Mouse (Mus musculus) midbrain, postnatal 0 days (tissue): Measurements from ENCODE around the gene Gm49394. TPM values are rescaled to one million over a fixed set of nuclear protein-coding genes. Genes with fewer than 3 reads are reported as not detected.

ENCODE experiments used
- ATAC-seq: fragments of 200-750 bp; cut with Nextera tagmentation; 2 replicates; pipeline ENCODE4 v1.8.0; 2017; ENCODE audit warnings: moderate number of reproducible peaks, mild to moderate bottlenecking, moderate TSS enrichment, moderate library complexity; ENCODE audit not compliant: low FRiP score
- DNase-seq: peaks from one replicate; pipeline ENCODE4 v3.0.0-alpha.2; 2015; ENCODE audit warnings: low spot score
- H3K27ac ChIP-seq: fragments of 300-500 bp; sonication (generic); 2 replicates; pipeline ENCODE4 v1.5.1; 2014; ENCODE audit warnings: low read depth, mild to moderate bottlenecking, low read length, mixed read lengths
- H3K27me3 ChIP-seq: fragments of 300-500 bp; sonication (generic); 2 replicates; pipeline ENCODE4 v1.6.1; 2014; ENCODE audit warnings: low read length, control low read depth, mixed read lengths; ENCODE audit not compliant: insufficient read depth
- H3K36me3 ChIP-seq: fragments of 300-500 bp; sonication (generic); 2 replicates; pipeline ENCODE4 v1.6.1; 2014; ENCODE audit warnings: low read length, control low read depth, mixed read lengths; ENCODE audit not compliant: insufficient read depth
- H3K4me1 ChIP-seq: fragments of 300-500 bp; sonication (generic); 2 replicates; pipeline ENCODE4 v1.6.1; 2014; ENCODE audit warnings: mild to moderate bottlenecking, control low read depth, antibody characterized with exemption, low read length, mixed read lengths; ENCODE audit not compliant: insufficient read depth
- H3K4me2 ChIP-seq: fragments of 300-500 bp; sonication (generic); 2 replicates; pipeline ENCODE4 v1.6.1; 2014; ENCODE audit warnings: low read depth, mild to moderate bottlenecking, low read length, mixed read lengths; ENCODE audit not compliant: poor library complexity, severe bottlenecking
- H3K4me3 ChIP-seq: fragments of 300-500 bp; sonication (generic); 2 replicates; pipeline ENCODE4 v1.5.1; 2014; ENCODE audit warnings: low read depth, mild to moderate bottlenecking, low read length, moderate library complexity
- H3K9ac ChIP-seq: fragments of 300-500 bp; sonication (generic); replicated peaks from 2 replicates; pipeline ENCODE4 v1.6.1; 2014; ENCODE audit warnings: mild to moderate bottlenecking, low read length, moderate library complexity, mixed read lengths; ENCODE audit not compliant: poor library complexity, severe bottlenecking
- H3K9me3 ChIP-seq: fragments of 300-500 bp; sonication (generic); 2 replicates; pipeline ENCODE4 v1.6.1; 2016; ENCODE audit warnings: low read length, control low read depth
- CTCF ChIP-seq: IDR thresholded peaks from 2 replicates; pipeline ENCODE4 v1.5.1; 2016; ENCODE audit warnings: antibody characterized with exemption, mild to moderate bottlenecking
- WGBS: fragments of 180-500 bp; shearing (Covaris S2); extraction: QIAGEN DNeasy Blood & Tissue Kit; methylation state at CpG from one replicate; pipeline ENCODE4 v1.1.7; 2014; 5-methylcytosine and 5-hydroxymethylcytosine counted together
- polyA plus RNA-seq: library from polyadenylated mRNA; unstranded; fragments of >200 nt; fragmentation: Nextera tagmentation; extraction: Ambion mirVana; gene quantifications from 2 replicates; pipeline ENCODE4 v1.2.1, GENCODE M21; 2015
- total RNA-seq: library from RNA; depleted of rRNA; stranded (reverse); fragments of >200 nt; gene quantifications from 2 replicates; pipeline ENCODE4 v1.2.3, GENCODE M21; 2014

Gm49394 gene
- total and polyA plus RNA-seq, 2 experiments from 2014 or later: not detected

DNA sequence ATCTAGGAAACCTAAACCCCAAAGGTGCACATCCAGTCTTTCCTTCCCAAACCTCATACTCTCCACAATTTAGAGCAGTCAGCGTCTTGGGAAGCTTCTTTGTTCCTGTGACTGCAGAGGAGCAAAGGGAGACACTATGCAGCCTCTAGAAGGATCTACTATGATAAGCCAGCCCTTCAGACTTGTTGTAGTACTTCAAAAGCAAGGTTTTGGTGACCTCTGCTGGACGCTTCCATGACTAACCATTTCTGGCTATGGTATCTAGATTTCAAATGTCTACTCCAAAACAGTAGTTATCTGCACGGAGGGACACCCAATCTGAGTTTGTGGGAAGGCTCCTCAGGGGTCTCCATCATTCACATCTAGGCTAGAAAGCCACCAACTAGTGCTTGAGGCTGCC, 5.9 kb upstream of the Gm49394 start:
- Histone ChIP-seq H3K4me3 (no peak overlapping the region), H3K27ac (no peak overlapping the region), H3K27me3 (no peaks in the 10 kb centered on the region), H3K9me3 (no peaks in the 10 kb centered on the region), H3K9ac (no peak overlapping the region), H3K4me2 (no peak overlapping the region), H3K36me3 (no peaks in the 10 kb centered on the region), H3K4me1 (no peaks in the 10 kb centered on the region)
- DNase-seq (peak; percentile 90), ATAC-seq (no peak)
- peak; percentile 78 for TF ChIP-seq CTCF
- 12% methylated on average over 3 of the region's 3 CpGs for WGBS

- Histone ChIP-seq H3K27ac (no peak overlapping the region), H3K36me3 (no peaks in the 10 kb centered on the region), H3K9ac (no peak overlapping the region), H3K9me3 (no peaks in the 10 kb centered on the region), H3K4me1 (no peaks in the 10 kb centered on the region), H3K4me2 (no peak overlapping the region), H3K4me3 (no peak overlapping the region), H3K27me3 (no peaks in the 10 kb centered on the region)
- 69% methylated on average over 6 of the region's 6 CpGs for WGBS
- DNase-seq: no peak
- ATAC-seq: no peak
- TF ChIP-seq CTCF: no peak
Measured at GRCm38 (mm10) chr7:142675141-142675540, 5.4 kb upstream of the Gm49394 start.

GRCm38 (mm10) chr7:142672120-142672519, 2.4 kb upstream of the Gm49394 start:
- no peak overlapping the region for H3K4me3 ChIP-seq
- peak; percentile 96 for TF ChIP-seq CTCF
- H3K4me1 ChIP-seq: no peaks in the 10 kb centered on the region
- no peak overlapping the region for H3K9ac ChIP-seq
- no peak overlapping the region for H3K4me2 ChIP-seq
- H3K9me3 ChIP-seq: no peaks in the 10 kb centered on the region
- no peak overlapping the region for H3K27ac ChIP-seq
- no peak for ATAC-seq
- no peaks in the 10 kb centered on the region for H3K36me3 ChIP-seq
- H3K27me3 ChIP-seq: no peaks in the 10 kb centered on the region
- 8% methylated on average over 4 of the region's 4 CpGs for WGBS
- DNase-seq: peak; percentile 72

DNA sequence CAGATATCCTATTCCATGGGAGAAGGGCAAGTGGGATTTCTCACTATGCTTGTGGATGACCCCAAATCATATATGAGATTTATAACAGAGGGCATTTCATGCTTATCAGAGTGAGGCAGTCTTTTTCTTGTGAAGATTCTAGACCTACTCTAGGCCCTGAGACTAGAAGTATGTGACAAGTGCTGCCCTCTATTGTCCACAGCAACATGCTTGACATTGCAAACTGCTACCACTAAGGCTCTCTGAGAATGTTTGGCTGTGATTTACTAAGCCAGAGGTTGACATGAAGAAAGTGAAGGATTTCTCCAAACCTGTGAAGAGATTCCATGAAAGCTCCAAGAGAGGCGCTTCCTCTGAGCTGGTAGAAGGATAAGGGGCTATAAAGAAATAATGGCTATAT, 1.3 kb upstream of the Gm49394 start:
- Histone ChIP-seq H3K36me3 (no peaks in the 10 kb centered on the region), H3K9me3 (no peaks in the 10 kb centered on the region), H3K4me1 (no peaks in the 10 kb centered on the region), H3K9ac (no peak overlapping the region), H3K27me3 (0 out of 2 replicates have a peak, but pooled peaks cover 9% of the 10 kb centered on the region), H3K4me2 (no peak overlapping the region), H3K27ac (no peak overlapping the region), H3K4me3 (no peak overlapping the region)
- WGBS: 95% methylated on average over 1 of the region's 1 CpGs
- DNase-seq: peak; percentile 42
- no peak for ATAC-seq
- peak; percentile 55 for TF ChIP-seq CTCF

DNA sequence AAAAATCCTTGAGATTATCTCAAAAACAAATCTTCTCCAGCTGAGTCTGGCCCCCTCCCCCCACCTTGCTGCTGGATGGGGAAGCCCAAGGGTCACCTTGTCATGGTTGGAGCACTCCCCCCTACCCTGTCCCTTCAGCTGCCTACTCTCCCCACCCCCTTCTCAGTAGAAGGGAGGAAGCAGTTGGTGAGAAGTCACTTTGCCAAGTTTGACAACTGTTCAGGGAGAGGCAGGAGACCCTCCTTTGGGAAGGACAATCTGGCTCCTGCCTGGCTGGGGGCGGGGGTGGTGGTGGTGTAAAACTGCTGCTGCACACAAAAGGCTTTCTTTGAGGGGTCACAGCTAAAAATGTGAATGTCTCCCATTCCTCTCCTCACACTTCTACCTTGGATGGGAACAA, 1.4 kb downstream of the Gm49394 start:
- 85% methylated on average over 1 of the region's 1 CpGs for WGBS
- peak; percentile 39 for DNase-seq
- H3K9me3 ChIP-seq: no peaks in the 10 kb centered on the region
- H3K36me3 ChIP-seq: no peaks in the 10 kb centered on the region
- no peak overlapping the region for H3K4me2 ChIP-seq
- no peak overlapping the region for H3K4me3 ChIP-seq
- no peak for ATAC-seq
- no peak for TF ChIP-seq CTCF
- no peak overlapping the region for H3K27ac ChIP-seq
- H3K9ac ChIP-seq: no peak overlapping the region
- peaks cover 30% of the 10 kb centered on the region for H3K27me3 ChIP-seq
- no peaks in the 10 kb centered on the region for H3K4me1 ChIP-seq

- Histone ChIP-seq H3K4me1 (no peaks in the 10 kb centered on the region), H3K27ac (no peak overlapping the region), H3K27me3 (peaks cover 38% of the 10 kb centered on the region), H3K4me2 (no peak overlapping the region), H3K4me3 (no peak overlapping the region), H3K9me3 (no peaks in the 10 kb centered on the region), H3K9ac (no peak overlapping the region), H3K36me3 (no peaks in the 10 kb centered on the region)
- no peak for TF ChIP-seq CTCF
- ATAC-seq: no peak
- no peak for DNase-seq
- 94% methylated on average over 18 of the region's 18 CpGs for WGBS
Measured at GRCm38 (mm10) chr7:142667521-142667920, 2.2 kb downstream of the Gm49394 start.
